Mouse (Mus musculus) right cerebral cortex, postnatal 10 days (tissue): ENCODE measurements around the gene C1qtnf2.

Experiments used
- DNase-seq, 2 experiments: peaks; one replicate each; pipeline ENCODE4 v3.0.0; 2021; ENCODE audit warnings: low spot score in 2 of 2

The C1qtnf2 gene

DNA sequence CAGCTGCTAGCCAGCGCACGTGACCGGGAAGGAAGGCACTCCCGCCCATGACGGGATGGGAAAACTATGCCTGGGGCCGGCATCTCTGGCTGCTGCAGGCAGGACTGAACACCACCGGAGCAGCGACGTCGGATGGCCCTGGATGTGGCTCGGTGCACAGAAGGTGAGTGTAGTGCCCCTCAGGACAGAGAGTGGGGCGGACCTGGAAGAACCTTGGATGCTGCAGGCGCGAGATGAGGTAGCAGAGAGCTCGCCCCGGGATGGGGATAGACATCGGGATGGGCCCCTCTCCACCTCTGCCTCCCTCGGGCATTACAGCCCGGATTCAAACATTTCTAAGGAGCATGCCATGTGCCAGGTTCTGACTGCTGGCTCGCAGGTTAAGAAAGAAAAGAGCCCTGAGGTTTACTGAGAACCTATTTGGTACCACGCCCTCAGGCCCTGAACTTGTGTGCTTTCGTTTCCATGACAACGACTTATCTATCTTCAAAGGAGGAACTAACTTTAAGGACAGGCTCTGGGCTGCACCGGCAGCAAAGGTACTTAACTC is at the start of gene C1qtnf2:
TSS of gene C1qtnf2 (plus strand) at position 52 of the 550 bp plus-strand sequence.
- DNase-seq: peak; percentile 23 to 55

DNA sequence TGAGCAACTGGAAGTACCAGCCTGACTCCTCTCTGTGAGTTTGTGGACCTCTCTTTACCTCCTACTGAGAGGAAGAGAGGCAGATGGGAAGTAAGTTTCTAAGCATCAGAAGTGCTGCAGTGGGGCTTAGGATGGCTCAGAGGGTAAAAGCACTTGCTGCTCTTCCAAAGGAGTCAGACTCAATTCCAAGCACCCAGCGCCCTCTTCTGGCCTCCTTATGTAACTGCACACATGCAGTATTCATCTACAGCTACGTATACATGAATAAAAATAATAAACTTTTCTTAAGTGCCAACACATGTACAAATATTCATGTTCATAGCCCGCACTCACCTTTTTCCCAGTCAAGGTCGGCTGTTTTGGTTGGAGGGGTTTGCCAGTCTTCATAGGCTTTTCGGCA is 49.7 kb upstream of the C1qtnf2 start:
- no peak for DNase-seq

DNA sequence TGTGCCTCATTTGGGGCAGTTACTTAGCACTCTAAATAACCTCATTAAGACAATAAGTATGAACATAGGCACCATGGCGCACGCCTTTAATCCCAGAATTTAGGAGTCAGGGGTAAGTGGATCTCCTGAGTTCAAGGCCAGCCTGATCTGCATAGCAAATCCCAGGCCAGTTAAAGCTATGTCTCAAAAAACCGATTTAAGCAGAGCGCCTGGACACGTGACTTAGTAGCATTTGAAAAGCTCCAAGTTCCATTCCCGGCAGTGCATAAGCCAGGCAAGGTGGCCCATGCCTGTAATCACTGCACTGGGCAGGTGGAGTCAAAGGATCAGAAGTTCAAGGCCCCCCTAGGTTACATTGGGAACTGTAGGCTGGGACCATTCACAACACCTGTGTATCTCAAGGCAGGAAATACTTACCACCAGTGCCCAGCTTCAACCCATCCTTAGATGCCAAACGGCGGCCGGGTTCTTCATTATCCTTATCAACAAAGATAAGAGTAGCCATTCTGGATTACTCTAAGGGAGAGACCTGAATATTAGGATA is 48.8 kb upstream of the C1qtnf2 start:
- no peak for DNase-seq

DNA sequence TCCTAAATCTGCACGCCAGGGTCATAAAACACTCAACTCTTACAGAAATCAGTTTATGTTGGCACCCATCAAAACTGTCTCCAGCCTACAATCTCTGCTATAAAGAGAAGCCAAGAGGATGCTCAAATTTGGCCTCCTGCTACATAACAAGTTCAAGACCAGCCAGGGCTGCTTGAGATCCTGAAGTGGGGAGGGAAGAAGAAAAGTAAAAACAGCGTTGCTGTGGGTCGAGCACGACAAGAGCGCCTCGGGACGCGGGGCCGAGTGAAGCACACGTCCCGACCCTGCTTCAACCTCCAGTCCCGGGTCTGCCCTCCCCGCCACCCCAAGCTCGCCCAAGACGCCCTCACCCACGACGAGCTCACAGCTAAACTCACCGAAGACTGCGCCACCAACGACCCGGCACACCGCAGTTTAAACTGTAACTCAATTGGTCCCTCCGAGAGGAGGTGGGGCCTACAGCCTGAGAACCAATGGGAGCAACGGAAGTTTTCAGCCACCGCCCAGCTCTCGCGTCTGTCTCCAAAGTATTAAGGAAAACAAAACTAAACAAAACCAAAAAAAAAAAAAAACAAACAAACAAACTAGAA is 48.2 kb upstream of the C1qtnf2 start, which contains the start of gene Pttg1:
TSS of gene Pttg1 (minus strand) at position 428 of the 590 bp plus-strand sequence.
- DNase-seq: peak; percentile 83 to 85

DNA sequence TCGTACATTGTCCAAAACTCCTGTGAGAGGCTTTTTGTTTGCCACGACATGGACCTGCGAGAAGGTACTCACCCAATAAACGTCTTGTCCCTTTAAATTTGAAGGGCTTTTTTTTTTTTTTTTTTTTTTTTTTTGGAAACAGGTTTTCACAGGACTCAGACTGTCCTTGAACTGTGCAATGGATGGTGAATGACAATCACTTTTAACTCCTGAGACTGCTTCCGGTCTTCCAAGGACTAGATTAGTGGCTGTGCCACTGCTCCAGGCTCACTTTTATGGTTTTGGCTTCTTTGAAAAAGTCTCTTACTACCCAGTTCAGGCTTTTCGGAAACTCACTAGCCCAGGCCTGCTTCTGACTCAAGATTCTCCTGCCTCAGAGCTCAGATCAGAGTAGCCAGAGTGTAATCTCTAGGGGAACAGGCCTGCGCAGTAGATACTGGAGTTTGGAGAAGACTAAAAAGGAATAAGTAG is 47.6 kb upstream of the C1qtnf2 start:
- DNase-seq: no peak

DNA sequence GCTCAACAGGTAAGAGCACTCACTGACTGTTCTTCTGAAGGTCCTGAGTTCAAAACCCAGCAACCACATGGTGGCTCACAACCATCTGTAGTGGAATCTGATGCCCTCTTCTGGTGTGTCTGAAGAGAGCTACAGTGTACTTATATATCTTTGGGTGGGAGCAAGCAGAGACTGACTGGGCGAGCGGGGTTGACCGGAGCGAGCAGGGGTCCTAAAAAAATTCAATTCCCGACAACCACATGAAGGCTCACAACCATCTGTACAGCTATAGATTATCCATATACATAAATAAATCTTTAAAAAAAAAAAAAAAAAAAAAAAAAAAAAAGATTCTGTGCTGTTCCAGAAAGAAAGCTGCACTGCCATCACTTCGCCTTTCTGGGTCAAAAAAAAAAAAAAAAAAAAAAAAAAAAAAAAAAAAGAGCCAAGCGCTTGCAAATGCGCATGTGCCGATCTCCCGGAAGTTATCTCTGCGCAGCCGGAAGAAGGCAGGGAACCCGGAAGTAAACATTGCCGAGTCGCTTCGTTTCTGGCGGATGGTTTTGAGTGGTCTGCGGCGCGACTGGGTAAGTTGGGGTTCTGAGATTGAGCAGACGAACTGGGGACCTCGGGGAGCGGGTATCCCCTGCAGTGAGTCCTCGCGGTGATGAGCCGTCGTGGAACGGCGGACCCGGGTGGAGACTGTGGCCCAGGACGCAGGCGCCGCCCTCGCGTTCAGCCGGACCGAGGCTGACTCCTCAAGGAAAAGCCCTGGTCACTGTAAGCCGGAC is 40.6 kb upstream of the C1qtnf2 start, which contains the start of gene Slu7:
TSS of gene Slu7 (plus strand) at position 491 of the 770 bp plus-strand sequence.
- peak; percentile 86 to 88 for DNase-seq

DNA sequence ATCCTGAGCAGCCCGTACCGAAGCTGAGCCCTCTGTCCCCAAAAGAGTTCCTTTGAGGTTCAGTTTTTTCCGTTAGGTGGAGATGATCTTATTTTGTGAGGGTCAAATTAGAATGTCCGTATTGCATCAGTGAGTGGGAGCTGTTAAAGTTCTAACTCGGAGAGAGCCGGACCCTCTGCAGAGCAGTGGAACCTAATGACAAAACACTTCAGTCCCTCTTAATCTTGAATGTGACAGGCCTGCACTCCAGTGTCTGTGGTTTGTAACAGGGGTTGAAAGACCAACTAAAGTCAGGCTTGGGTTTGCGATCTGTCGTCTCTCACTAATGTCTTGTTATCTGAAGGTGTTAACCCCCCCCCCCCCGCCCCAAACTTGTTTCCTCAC is 40.1 kb upstream of the C1qtnf2 start:
- no peak for DNase-seq

DNA sequence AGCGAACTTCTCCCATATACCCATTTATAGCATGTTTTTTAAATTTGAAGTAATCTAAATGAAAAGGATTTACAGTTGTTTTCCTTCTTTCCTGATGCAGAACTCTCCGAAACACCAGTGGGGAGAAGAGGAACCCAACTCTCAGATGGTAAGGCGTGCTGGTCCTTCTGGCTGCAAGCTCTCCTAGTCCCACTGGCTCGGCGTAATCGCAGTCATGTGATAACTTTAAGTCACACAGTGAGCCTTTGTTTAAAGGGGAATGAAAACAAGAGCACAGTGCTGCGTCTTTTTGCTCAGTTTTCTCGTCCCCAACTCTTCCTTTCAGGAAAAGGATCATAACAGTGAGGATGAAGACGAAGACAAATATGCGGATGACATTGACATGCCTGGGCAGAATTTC is 33.0 kb upstream of the C1qtnf2 start:
- DNase-seq: no peak

DNA sequence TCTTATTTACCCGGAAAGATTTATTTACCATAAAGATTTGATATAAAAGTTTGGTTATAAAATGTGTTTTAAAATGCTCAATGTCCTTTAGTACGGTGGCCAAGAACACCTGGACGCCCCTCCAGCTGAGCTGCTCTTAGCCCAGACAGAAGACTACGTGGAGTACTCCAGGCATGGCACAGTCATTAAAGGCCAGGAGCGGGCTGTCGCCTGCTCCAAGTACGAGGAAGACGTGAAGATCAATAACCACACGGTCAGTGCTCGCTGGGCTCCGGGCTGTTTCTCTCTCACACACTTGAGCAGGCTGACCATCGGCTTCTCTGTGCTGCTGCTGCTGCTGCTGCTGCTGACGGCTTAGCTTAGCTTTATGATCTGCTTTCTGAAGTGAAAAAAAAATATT is 30.9 kb upstream of the C1qtnf2 start:
- DNase-seq: no peak

DNA sequence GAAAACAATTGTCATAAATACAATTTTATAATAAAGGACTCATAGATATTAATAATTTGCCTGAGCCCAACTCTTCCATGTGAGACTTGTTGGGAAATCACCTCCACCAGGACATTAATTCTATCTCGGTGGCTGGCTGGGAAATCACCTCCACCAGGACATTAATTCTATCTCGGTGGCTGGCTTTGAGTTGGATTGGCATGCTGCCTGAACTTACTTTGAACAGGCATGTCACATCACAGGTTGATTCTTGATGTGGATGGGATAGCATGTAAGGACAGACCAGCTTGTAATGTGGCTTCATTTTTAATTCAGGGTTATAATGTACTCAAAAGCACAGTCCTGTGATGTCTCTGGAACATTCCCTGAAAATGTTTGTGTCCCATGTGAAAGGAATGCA is 24.2 kb upstream of the C1qtnf2 start:
- no peak for DNase-seq

DNA sequence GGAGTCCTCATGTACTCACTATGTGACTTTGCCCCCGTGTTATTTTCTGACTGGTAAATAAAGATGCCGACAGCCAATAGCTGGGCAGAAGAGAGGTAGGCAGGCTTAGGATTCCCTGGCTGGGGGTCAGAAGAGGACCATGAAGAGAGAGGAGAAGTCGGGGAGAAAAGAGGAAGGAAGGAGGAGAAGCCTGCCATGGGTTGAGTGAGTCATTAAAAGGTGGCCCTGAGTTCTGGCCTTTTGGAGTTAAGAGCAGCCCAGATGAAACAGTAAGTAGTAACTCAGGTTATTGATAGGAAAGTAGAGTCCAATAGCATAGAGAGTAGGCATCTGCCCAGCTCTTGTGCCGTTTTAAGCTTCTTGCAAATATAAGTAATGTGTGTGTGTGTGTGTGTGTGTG is 22.8 kb upstream of the C1qtnf2 start:
- DNase-seq: no peak

DNA sequence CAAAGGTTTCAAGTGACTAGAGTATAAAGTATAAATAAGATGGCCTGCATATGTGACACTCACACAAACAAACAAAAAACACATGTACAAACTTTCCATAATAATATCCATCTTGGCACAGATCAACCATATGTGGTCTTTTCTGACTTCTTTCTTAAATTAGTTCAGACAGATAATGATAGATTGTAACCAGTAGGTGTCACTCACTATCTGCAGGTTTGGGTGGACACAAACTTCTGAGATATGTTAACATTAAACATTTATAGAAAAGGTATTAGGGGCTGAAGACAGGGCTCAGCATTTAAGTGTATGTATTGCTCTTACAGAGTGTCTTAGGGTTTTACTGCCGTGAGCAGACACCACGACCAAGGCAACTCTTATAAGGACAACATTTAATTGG is 21.8 kb upstream of the C1qtnf2 start:
- DNase-seq: no peak

DNA sequence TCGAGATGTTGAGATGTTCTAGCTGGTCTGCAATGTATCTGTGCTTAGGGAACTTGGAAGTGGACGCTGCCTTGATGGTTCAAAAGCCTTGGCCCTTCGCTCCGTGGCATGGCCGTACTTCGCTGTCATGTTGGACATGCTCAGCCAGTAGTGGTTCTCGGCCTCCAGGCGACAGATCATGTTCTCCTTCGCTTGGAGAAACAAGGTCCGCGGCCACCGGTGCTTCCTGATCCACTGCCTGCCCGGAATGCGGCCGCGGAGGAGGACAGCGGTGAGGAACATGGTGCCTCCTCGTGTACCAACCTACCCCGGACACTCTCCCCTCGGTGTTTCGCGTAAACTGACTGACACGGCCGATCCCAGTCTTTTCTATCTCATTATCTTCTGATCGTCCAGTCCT is 10.9 kb upstream of the C1qtnf2 start:
- no peak for DNase-seq

DNA sequence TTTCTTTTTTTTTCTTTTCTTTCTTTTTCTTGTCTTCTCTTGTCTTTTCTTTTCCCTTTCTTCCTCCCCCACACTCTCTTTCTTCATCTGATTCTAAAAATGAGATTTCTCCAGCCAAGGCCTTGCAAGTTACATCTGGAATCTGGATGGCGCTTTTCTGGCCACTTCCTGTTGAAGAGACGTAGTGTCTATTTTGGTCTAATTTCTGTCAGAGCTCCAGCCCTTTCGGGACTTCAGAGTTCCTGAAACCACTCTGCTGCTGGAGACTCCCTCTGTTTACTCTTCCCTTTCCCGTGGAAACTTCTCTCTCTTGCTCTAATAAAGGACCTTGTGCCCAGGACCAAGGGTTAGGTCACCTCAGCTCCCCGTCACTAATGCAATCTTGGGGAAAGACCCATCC is 4.0 kb upstream of the C1qtnf2 start:
- DNase-seq: no peak

DNA sequence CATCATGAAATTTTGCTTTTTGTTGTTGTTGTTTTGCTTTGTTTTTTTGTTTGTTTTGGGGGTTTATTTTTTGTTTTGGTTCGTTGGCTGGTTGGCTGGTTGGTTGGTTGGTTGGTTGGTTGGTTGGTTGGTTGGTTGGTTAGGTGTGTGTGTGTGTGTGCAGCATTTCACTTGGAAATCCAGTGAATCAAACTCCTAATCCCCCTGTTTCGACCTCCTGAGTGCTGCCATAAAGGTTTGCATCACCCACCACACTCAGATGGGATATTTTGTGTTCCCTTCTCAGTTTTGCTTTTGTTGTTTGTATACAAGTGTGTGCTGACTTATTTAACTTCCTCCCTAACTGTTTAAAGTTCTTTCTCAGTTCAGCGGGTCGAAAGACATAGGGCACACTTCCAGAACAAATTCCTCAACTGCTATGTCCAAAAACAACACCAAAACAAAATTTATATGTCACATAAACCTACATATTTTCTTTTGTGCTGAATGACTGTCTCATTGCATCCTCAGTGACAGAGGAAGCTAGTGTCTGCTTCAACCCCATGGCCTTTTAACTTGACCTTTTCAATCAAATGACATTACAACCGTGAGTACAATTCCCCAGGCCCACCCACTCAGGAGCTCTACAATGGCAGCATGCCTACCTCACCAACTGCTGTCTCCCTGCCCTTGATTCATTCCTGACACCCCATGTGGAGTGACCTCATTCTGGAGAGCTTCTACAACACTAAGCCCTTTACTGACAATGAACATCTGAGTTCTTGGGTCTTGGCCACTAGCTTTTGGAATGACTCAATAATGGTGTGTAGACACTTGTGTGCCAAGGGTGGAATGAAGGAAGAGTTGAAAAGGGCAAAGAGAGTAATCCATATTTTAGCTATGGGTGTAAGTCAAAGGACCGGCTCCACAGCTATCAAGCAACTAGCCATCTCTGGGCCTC is 2.9 kb upstream of the C1qtnf2 start:
- no peak for DNase-seq

DNA sequence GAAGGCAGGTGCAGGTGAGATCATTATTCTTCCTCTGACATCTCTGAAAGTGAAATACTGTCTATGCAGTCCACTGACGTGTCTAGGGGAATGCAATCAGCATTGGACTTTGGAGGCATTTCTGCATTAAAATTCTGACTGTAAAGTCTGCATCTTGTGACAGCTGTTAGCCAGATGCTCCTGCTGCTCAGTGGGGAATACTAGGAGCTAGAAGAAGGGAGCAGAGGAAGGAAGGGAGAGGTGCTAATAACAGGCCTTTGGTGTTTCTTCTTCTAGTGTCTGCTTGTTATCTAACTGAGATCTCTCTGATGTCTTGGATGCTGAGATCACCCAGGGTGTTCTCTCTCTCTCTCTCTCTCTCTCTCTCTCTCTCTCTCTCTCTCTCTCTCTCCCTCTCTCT is 961 bp upstream of the C1qtnf2 start:
- no peak for DNase-seq

DNA sequence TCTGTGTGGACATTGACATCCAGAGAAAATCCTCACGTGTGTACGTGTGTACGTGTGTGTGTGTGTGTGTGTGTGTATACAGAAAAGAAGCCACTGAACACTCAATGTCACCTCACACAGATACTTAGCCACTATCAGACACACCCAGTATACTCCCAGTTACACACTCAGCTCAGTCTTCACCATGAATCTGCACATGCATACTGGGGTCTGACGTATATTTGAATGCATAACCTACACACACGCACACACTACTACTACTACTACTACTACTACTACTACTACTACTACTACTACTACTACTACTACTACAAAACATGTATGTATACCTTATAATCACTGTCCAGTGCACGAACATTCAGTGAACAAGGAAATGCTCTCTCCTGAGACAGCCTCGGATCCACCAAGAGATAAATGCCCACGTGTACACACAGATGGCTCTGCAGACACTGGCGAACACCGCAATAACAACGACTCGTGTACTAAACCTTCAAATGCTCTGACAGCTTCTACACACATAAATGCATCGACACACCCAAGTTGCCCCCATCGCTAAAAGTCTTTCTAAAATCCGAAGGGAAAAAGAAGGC is 346 bp upstream of the C1qtnf2 start:
- no peak for DNase-seq

DNA sequence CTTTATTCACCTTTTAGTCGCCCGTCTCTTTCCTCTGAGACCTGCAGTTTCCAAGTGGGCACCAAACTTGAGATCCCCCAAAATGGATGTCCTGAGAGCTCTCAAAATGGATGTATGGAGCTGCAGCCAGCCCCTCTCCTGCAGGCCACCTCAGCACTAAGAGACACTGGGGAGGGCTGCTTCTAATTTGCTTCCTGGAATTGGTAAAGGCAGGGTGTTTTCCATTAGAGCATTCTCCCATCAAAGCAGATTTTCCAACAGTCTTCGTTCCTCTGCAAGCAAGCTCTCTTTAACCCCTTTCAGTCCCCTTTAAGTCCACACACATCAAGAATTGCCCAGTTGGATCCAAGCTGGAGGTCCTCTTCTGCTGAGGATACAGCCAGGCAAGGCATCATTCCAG is 5.3 kb downstream of the C1qtnf2 start:
- no peak for DNase-seq

DNA sequence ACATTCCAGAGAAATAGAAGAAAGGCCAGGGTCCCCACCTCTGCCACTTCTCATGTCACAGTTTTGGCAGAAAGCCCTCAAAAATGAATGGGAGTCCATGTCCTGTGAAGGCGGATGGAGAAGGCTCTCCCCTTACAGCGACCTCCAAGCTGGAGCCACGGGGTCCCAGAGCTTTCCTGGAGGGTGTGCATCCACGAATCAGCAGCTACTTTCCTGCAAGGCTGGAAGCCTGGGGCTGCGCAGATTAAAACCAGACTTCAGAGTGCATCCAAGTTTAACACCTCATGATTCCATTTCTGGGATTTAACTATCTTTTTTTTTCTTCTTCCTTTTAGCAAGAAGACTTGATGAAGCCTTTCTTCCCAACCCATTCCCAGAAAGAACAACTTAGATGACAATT is 6.5 kb downstream of the C1qtnf2 start:
- no peak for DNase-seq

DNA sequence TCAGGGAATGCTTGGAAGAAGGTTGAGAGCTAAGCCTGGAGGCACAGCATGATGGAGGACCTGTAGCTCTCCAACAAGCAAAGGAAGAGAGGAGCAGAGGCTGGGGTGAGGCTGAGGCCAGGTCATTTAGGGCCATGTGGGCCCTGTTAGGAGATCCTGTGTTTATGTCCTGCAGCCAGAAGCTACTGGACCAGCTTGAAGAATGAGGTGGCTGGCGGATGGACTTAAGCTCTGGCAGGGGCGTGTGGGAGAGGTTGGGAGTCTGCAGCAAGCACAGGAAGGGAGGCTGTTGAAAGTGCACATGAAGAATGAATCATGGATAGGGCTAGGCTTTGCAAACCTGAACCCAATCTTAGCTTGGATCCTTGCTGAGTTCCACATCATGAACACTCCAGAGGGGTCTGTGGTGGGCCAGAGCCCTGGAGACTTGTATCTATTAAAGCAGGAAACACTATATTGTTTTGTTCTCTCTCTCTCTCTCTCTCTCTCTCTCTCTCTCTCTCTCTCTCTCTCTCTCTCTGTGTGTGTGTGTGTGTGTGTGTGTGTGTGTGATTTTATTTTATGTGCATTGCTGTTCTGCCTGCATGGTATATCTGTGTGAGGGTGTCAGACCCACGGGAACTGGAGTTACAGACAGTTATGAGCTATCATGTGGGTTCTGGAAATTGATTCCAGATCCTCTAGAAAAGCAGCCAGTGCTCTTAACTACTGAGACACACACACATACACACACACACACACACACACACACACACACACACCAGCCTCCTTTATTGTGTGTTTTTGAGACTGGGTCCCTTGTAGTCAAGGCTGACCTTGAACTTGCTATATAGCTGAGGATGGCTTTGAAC is 7.8 kb downstream of the C1qtnf2 start:
- DNase-seq: no peak
